Mouse (Mus musculus) cortical plate, adult 2 months (tissue): ENCODE results near the gene Rhpn2. TPM values are rescaled to one million over a fixed set of nuclear protein-coding genes. Genes with fewer than 3 reads are reported as not detected.

ENCODE experiments used
- H3K27ac ChIP-seq: fragments of 200-500 bp; 2 replicates; pipeline ENCODE4 v1.5.1; 2012; ENCODE audit warnings: low read length, control low read depth, inconsistent platforms; ENCODE audit not compliant: insufficient read depth
- H3K4me1 ChIP-seq: fragments of 200-500 bp; 2 replicates; pipeline ENCODE4 v1.6.1; 2011; ENCODE audit warnings: low read length; ENCODE audit not compliant: control insufficient read depth, insufficient read depth
- H3K4me3 ChIP-seq: fragments of 200-500 bp; 2 replicates; pipeline ENCODE4 v1.5.1; 2011; ENCODE audit warnings: mild to moderate bottlenecking, low read length, control low read depth; ENCODE audit not compliant: insufficient read depth
- CTCF ChIP-seq: fragments of 200-500 bp; IDR thresholded peaks from 2 replicates; pipeline ENCODE4 v1.5.1; 2011; ENCODE audit warnings: mild to moderate bottlenecking, control low read depth, low read length; ENCODE audit not compliant: insufficient read depth; ENCODE audit errors: extremely low read depth
- POLR2A ChIP-seq: fragments of 200-500 bp; IDR thresholded peaks from 2 replicates; pipeline ENCODE4 v1.6.1; 2011; ENCODE audit warnings: mild to moderate bottlenecking, low read length, control low read depth; ENCODE audit not compliant: insufficient read depth; ENCODE audit errors: extremely low read depth
- polyA plus RNA-seq: library from polyadenylated mRNA; depleted of rRNA; stranded (reverse); fragments of >200 nt; gene quantifications from 2 replicates; pipeline ENCODE4 v1.2.3, GENCODE M21; 2012

Rhpn2 gene
- polyA plus RNA-seq, 1 experiment = 5.8 TPM

- Histone ChIP-seq H3K4me1 (no peaks in the 10 kb centered on the region), H3K27ac (no peak overlapping the region), H3K4me3 (no peak overlapping the region)
- no peak for TF ChIP-seq CTCF
- no peak for TF ChIP-seq POLR2A
These were observed 37.1 kb downstream of the Rhpn2 start for GRCm38 (mm10) chr7:35371096-35371495.

DNA sequence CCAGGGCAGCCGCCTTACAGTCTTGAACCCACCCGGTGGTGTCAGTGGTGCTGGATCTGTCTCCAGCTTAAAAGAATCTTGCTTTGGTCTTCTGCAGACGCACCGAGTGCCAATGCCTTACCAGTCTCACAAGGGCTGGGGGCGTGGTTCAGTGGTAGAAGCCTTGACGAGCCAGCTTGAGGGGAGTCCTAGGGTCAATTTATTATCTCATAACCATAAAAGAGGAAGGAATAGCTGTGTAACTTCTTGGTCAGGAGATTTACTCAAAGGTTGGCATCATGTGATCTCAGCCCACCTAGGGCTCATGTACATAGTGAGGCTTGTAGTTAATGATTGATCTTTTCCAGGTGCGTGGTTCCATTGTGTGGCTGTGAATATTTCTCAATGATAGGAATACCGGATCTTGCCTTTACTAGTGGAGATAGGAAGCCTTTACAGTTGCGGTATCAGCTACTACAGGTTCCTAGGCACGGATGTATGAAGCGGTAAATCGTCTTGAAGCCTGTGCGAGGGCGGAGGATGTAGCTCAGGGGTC lies 38.6 kb downstream of the Rhpn2 start:
- no peaks in the 10 kb centered on the region for H3K4me1 ChIP-seq
- H3K4me3 ChIP-seq = no peak overlapping the region
- no peak overlapping the region for H3K27ac ChIP-seq
- no peak for TF ChIP-seq POLR2A
- TF ChIP-seq CTCF = no peak

- Histone ChIP-seq H3K27ac (no peak overlapping the region), H3K4me1 (no peaks in the 10 kb centered on the region), H3K4me3 (no peak overlapping the region)
- no peak for TF ChIP-seq CTCF
These were observed 39.4 kb downstream of the Rhpn2 start for GRCm38 (mm10) chr7:35373146-35373989.

DNA sequence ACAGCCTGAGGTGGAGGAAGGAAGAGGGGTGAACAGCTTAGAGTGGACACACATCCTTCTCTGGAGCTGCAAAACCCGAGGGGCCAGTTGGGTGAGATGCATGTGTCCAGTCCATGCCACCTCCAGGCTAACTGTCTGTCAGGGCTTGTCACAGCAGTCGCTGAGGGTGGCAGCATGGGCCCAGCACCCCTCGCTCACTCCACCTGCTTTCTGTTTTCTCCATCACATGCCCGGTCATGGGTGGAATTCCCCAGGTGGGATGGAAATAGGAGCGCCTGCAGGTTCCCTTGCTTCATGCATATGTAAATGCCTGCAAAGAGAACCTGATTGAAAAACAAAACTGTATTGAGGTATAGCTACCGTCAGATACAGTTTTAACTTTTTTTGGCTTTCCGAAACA lies 40.3 kb downstream of the Rhpn2 start:
- no peak overlapping the region for H3K27ac ChIP-seq
- H3K4me3 ChIP-seq = no peak overlapping the region
- H3K4me1 ChIP-seq = no peaks in the 10 kb centered on the region
- TF ChIP-seq POLR2A = no peak
- TF ChIP-seq CTCF = no peak

DNA sequence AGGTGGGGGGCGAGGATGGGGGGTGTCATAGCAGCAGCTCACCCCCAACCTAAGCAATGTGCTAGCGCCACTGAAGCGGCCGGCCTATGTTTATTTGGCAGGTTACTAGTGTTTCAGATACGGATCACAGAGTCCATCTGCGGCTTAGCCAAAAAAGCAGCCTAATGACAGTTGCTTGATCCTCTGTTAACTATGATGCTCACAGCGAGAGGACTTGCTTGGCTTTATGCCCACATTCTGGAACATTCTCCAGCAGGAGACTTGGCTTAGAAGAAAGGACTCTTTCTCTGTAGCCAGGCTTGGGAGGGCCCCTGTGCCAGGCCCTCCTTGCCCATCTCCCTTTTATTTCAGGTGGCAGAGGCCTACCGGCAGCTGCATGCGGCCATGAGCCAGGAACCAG lies 42.7 kb downstream of the Rhpn2 start:
- no peaks in the 10 kb centered on the region for H3K4me1 ChIP-seq
- no peak overlapping the region for H3K27ac ChIP-seq
- H3K4me3 ChIP-seq = no peak overlapping the region
- TF ChIP-seq POLR2A = no peak
- no peak for TF ChIP-seq CTCF

- no peak overlapping the region for H3K4me3 ChIP-seq
- no peak overlapping the region for H3K27ac ChIP-seq
- TF ChIP-seq CTCF (no peak), POLR2A (no peak)
- H3K4me1 ChIP-seq = no peaks in the 10 kb centered on the region
These were observed 45.6 kb downstream of the Rhpn2 start for GRCm38 (mm10) chr7:35379492-35380119.

DNA sequence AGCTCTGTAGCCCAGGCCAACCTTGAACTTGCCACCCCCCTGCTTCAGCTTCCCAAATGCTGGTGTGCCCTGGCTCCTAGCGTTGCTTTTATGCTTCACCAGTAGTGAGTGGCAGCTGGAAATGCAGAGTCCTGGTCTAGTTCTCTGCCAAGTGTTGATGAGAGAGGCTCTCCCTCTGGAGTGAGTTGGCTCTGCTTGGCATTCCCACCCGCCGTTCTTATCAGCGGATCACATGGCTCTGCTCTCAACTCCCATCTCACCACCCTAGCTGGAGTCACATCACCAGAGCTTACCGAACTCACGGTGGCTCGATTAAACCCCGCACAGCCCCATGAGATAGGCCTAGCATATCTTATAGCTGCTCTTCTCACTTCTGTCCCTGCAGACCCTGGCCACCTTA lies 46.4 kb downstream of the Rhpn2 start:
- TF ChIP-seq POLR2A (no peak), CTCF (no peak)
- Histone ChIP-seq H3K4me3 (no peak overlapping the region), H3K4me1 (no peaks in the 10 kb centered on the region), H3K27ac (no peak overlapping the region)

GRCm38 (mm10) chr7:35381861-35382260 lies 47.9 kb downstream of the Rhpn2 start:
- Histone ChIP-seq H3K4me3 (no peak overlapping the region), H3K4me1 (no peaks in the 10 kb centered on the region), H3K27ac (no peak overlapping the region)
- no peak for TF ChIP-seq POLR2A
- no peak for TF ChIP-seq CTCF

DNA sequence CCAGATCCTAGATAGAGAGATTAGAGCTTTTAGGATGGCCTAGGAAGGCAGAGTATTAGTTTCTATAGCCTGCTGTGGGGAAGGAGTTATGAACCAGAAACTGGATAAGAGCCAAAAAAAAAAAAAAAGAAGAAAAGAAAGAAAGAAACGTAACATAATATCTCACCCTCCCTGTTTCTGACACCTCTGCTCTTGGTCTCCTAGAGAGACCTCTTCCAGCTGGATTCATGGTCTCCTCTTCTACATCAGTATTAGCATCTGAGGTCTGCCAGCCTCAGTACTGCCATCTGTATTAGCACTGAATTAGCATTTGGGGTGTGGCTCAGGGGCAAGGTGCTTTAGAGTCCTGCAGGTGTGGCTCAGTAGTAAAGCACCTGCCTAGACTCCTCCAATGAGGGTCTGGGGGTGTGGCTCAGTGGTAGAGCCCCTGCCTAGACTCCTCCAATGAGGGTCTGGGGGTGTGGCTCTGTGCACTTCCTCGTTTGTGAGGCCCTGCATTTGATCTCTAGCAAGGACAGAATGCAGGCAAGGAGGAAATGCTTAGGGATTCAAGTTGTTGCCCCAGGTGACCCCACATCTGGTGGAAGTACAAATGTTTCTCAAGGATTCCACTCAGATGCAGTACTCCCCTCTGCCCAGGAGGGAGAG lies 48.9 kb downstream of the Rhpn2 start:
- Histone ChIP-seq H3K27ac (no peak overlapping the region), H3K4me3 (no peak overlapping the region), H3K4me1 (no peaks in the 10 kb centered on the region)
- TF ChIP-seq CTCF = no peak
- no peak for TF ChIP-seq POLR2A
